Mouse (Mus musculus) neural tube, embryonic 15.5 days (tissue): Measurements from ENCODE around the gene Bmpr2. TPM values are rescaled to one million over a fixed set of nuclear protein-coding genes. Genes with fewer than 3 reads are reported as not detected.

ENCODE experiments used
- ATAC-seq: fragments of 200-750 bp; cut with Nextera tagmentation; 2 replicates; pipeline ENCODE4 v1.8.0; 2017; ENCODE audit warnings: mild to moderate bottlenecking, moderate TSS enrichment, moderate library complexity; ENCODE audit not compliant: low FRiP score
- H3K27ac ChIP-seq: fragments of 300-500 bp; sonication (generic); replicated peaks from 2 replicates; pipeline ENCODE4 v1.5.1; 2015; ENCODE audit warnings: mild to moderate bottlenecking, inconsistent platforms
- H3K27me3 ChIP-seq: fragments of 300-500 bp; sonication (generic); replicated peaks from 2 replicates; pipeline ENCODE4 v1.6.1; 2015; ENCODE audit warnings: inconsistent platforms
- H3K36me3 ChIP-seq: fragments of 300-500 bp; sonication (generic); 2 replicates; pipeline ENCODE4 v1.6.1; 2015; ENCODE audit warnings: inconsistent platforms
- H3K4me1 ChIP-seq: fragments of 300-500 bp; sonication (generic); 2 replicates; pipeline ENCODE4 v1.6.1; 2015; ENCODE audit warnings: inconsistent platforms
- H3K4me2 ChIP-seq: fragments of 300-500 bp; sonication (generic); 2 replicates; pipeline ENCODE4 v1.6.1; 2015; ENCODE audit warnings: inconsistent platforms, mild to moderate bottlenecking, moderate library complexity
- H3K4me3 ChIP-seq: fragments of 300-500 bp; sonication (generic); replicated peaks from 2 replicates; pipeline ENCODE4 v1.5.1; 2015; ENCODE audit warnings: mild to moderate bottlenecking, inconsistent platforms
- H3K9ac ChIP-seq: fragments of 300-500 bp; sonication (generic); replicated peaks from 2 replicates; pipeline ENCODE4 v1.6.1; 2015; ENCODE audit warnings: mild to moderate bottlenecking, inconsistent platforms
- H3K9me3 ChIP-seq: fragments of 300-500 bp; sonication (generic); replicated peaks from 2 replicates; pipeline ENCODE4 v1.6.1; 2016; ENCODE audit warnings: inconsistent platforms
- WGBS: fragments of 180-500 bp; shearing (Covaris S2); methylation state at CpG from one replicate; pipeline ENCODE4 v1.1.7; 2015; ENCODE audit warnings: mixed read lengths; 5-methylcytosine and 5-hydroxymethylcytosine counted together
- polyA plus RNA-seq: library from polyadenylated mRNA; unstranded; fragments of >200 nt; fragmentation: Nextera tagmentation; extraction: Ambion mirVana; gene quantifications from 2 replicates; pipeline ENCODE4 v1.2.1, GENCODE M21; 2015

Bmpr2 gene
- polyA plus RNA-seq, 1 experiment from 2014 or later, result 10.5 TPM

GRCm38 (mm10) chr1:59804363-59804762, 41.2 kb downstream of the Bmpr2 start:
- WGBS, result 82% methylated on average over 2 of the region's 2 CpGs
- ATAC-seq, result no peak

GRCm38 (mm10) chr1:59809921-59810320, 46.7 kb downstream of the Bmpr2 start:
- Histone ChIP-seq H3K9ac (no peak overlapping the region), H3K4me1 (no peaks in the 10 kb centered on the region), H3K36me3 (no peaks in the 10 kb centered on the region), H3K9me3 (no peaks in the 10 kb centered on the region), H3K27ac (no peak overlapping the region), H3K4me3 (no peak overlapping the region), H3K27me3 (no peaks in the 10 kb centered on the region), H3K4me2 (no peak overlapping the region)
- 77% methylated on average over 2 of the region's 2 CpGs for WGBS
- ATAC-seq, result no peak

More at GRCm38 (mm10) chr1:59804363-59804762, 41.2 kb downstream of the Bmpr2 start:
- H3K9me3 ChIP-seq, result no peaks in the 10 kb centered on the region
- no peaks in the 10 kb centered on the region for H3K36me3 ChIP-seq
- no peak overlapping the region for H3K9ac ChIP-seq
- H3K27me3 ChIP-seq, result no peaks in the 10 kb centered on the region
- 0 out of 2 replicates have a peak, but pooled peaks cover 2% of the 10 kb centered on the region for H3K4me1 ChIP-seq
- no peak overlapping the region for H3K27ac ChIP-seq
- H3K4me2 ChIP-seq, result no peak overlapping the region
- no peak overlapping the region for H3K4me3 ChIP-seq

GRCm38 (mm10) chr1:59812782-59813181, 49.6 kb downstream of the Bmpr2 start:
- no peak overlapping the region for H3K9ac ChIP-seq
- H3K27me3 ChIP-seq, result no peaks in the 10 kb centered on the region
- no peak for ATAC-seq
- H3K27ac ChIP-seq, result no peak overlapping the region
- H3K4me1 ChIP-seq, result no peaks in the 10 kb centered on the region
- no peaks in the 10 kb centered on the region for H3K9me3 ChIP-seq
- no peak overlapping the region for H3K4me2 ChIP-seq
- no peak overlapping the region for H3K4me3 ChIP-seq
- 89% methylated on average over 4 of the region's 4 CpGs for WGBS
- H3K36me3 ChIP-seq, result peaks cover 22% of the 10 kb centered on the region

- Histone ChIP-seq H3K9me3 (no peaks in the 10 kb centered on the region), H3K4me3 (no peak overlapping the region), H3K27ac (no peak overlapping the region), H3K36me3 (peaks cover 3% of the 10 kb centered on the region; the same call in 1 of the 2 replicates), H3K27me3 (no peaks in the 10 kb centered on the region), H3K4me2 (no peak overlapping the region), H3K4me1 (no peaks in the 10 kb centered on the region), H3K9ac (no peak overlapping the region)
- ATAC-seq, result no peak
These were observed 62.2 kb downstream of the Bmpr2 start for GRCm38 (mm10) chr1:59825421-59825820.

- Histone ChIP-seq H3K27ac (no peak overlapping the region), H3K36me3 (peaks cover 3% of the 10 kb centered on the region; the same call in 1 of the 2 replicates), H3K4me2 (no peak overlapping the region), H3K4me3 (no peak overlapping the region), H3K9ac (no peak overlapping the region), H3K27me3 (no peaks in the 10 kb centered on the region), H3K4me1 (no peaks in the 10 kb centered on the region), H3K9me3 (no peaks in the 10 kb centered on the region)
- ATAC-seq, result no peak
- WGBS, result 87% methylated on average over 8 of the region's 8 CpGs
These were observed 63.4 kb downstream of the Bmpr2 start for GRCm38 (mm10) chr1:59826583-59826982.

GRCm38 (mm10) chr1:59829410-59829809, 66.2 kb downstream of the Bmpr2 start:
- H3K4me2 ChIP-seq, result no peak overlapping the region
- ATAC-seq, result no peak
- no peak overlapping the region for H3K27ac ChIP-seq
- H3K4me3 ChIP-seq, result no peak overlapping the region
- H3K36me3 ChIP-seq, result peaks cover 3% of the 10 kb centered on the region; the same call in 1 of the 2 replicates
- H3K27me3 ChIP-seq, result no peaks in the 10 kb centered on the region
- WGBS, result 81% methylated on average over 2 of the region's 2 CpGs
- H3K9ac ChIP-seq, result no peak overlapping the region
- peaks cover 5% of the 10 kb centered on the region for H3K4me1 ChIP-seq
- H3K9me3 ChIP-seq, result no peaks in the 10 kb centered on the region

- peaks cover 3% of the 10 kb centered on the region; the same call in 1 of the 2 replicates for H3K36me3 ChIP-seq
- no peaks in the 10 kb centered on the region for H3K27me3 ChIP-seq
- no peaks in the 10 kb centered on the region for H3K9me3 ChIP-seq
- H3K9ac ChIP-seq, result no peak overlapping the region
- no peak overlapping the region for H3K4me2 ChIP-seq
- no peak for ATAC-seq
- no peak overlapping the region for H3K4me3 ChIP-seq
- 79% methylated on average over 6 of the region's 6 CpGs for WGBS
- no peak overlapping the region for H3K27ac ChIP-seq
- peaks cover 5% of the 10 kb centered on the region for H3K4me1 ChIP-seq
These were observed 67.0 kb downstream of the Bmpr2 start for GRCm38 (mm10) chr1:59830194-59830593.

- Histone ChIP-seq H3K27ac (no peak overlapping the region), H3K4me3 (no peak overlapping the region), H3K9me3 (no peaks in the 10 kb centered on the region), H3K4me1 (peaks cover 5% of the 10 kb centered on the region), H3K36me3 (no peaks in the 10 kb centered on the region), H3K4me2 (no peak overlapping the region), H3K27me3 (no peaks in the 10 kb centered on the region), H3K9ac (no peak overlapping the region)
- WGBS, result 11% methylated on average over 2 of the region's 2 CpGs
- ATAC-seq, result peak; percentile 50; the same call in 1 of the 2 replicates
These were observed 70.5 kb downstream of the Bmpr2 start for GRCm38 (mm10) chr1:59833723-59834122.

- no peak for ATAC-seq
- Histone ChIP-seq H3K27ac (no peak overlapping the region), H3K9ac (no peak overlapping the region), H3K4me1 (no peaks in the 10 kb centered on the region), H3K9me3 (no peaks in the 10 kb centered on the region), H3K27me3 (no peaks in the 10 kb centered on the region), H3K36me3 (peaks cover 18% of the 10 kb centered on the region), H3K4me3 (no peak overlapping the region), H3K4me2 (no peak overlapping the region)
- WGBS, result 81% methylated on average over 8 of the region's 8 CpGs
These were observed 85.1 kb downstream of the Bmpr2 start for GRCm38 (mm10) chr1:59848327-59848726.

GRCm38 (mm10) chr1:59859046-59859445, 95.8 kb downstream of the Bmpr2 start:
- Histone ChIP-seq H3K27me3 (no peaks in the 10 kb centered on the region), H3K4me1 (no peaks in the 10 kb centered on the region), H3K9ac (no peak overlapping the region), H3K9me3 (no peaks in the 10 kb centered on the region), H3K27ac (no peak overlapping the region), H3K4me3 (no peak overlapping the region), H3K4me2 (no peak overlapping the region), H3K36me3 (peaks cover 40% of the 10 kb centered on the region)
- WGBS, result 100% methylated on average over 1 of the region's 1 CpGs
- no peak for ATAC-seq

GRCm38 (mm10) chr1:59862144-59862543, 98.9 kb downstream of the Bmpr2 start:
- H3K27me3 ChIP-seq, result no peaks in the 10 kb centered on the region
- no peak overlapping the region for H3K4me2 ChIP-seq
- no peak overlapping the region for H3K9ac ChIP-seq
- no peaks in the 10 kb centered on the region for H3K9me3 ChIP-seq
- no peak overlapping the region for H3K27ac ChIP-seq
- no peak for ATAC-seq
- WGBS, result 89% methylated on average over 1 of the region's 1 CpGs
- no peaks in the 10 kb centered on the region for H3K4me1 ChIP-seq
- no peak overlapping the region for H3K4me3 ChIP-seq
- H3K36me3 ChIP-seq, result peaks cover 38% of the 10 kb centered on the region

- 87% methylated on average over 5 of the region's 5 CpGs for WGBS
- Histone ChIP-seq H3K9me3 (no peaks in the 10 kb centered on the region), H3K27me3 (no peaks in the 10 kb centered on the region), H3K4me3 (no peak overlapping the region), H3K4me1 (no peaks in the 10 kb centered on the region), H3K27ac (no peak overlapping the region), H3K36me3 (peaks cover 49% of the 10 kb centered on the region), H3K9ac (no peak overlapping the region), H3K4me2 (no peak overlapping the region)
- ATAC-seq, result no peak
These were observed 104.8 kb downstream of the Bmpr2 start for GRCm38 (mm10) chr1:59868041-59868440.

GRCm38 (mm10) chr1:59874023-59874422, 110.8 kb downstream of the Bmpr2 start:
- no peak for ATAC-seq
- H3K36me3 ChIP-seq, result peaks cover 32% of the 10 kb centered on the region

More at GRCm38 (mm10) chr1:59874023-59874422, 110.8 kb downstream of the Bmpr2 start:
- Histone ChIP-seq H3K4me1 (no peaks in the 10 kb centered on the region), H3K9ac (no peak overlapping the region), H3K9me3 (no peaks in the 10 kb centered on the region), H3K4me3 (no peak overlapping the region), H3K27ac (no peak overlapping the region), H3K27me3 (no peaks in the 10 kb centered on the region), H3K4me2 (no peak overlapping the region)
- 93% methylated on average over 3 of the region's 3 CpGs for WGBS
